Mouse (Mus musculus): ENCODE measurements at regions not wholly inside any gene's neighbourhood (a gene's known extent, or its start where the extent isn't known, plus 50 kb on each side); places are given as distances from the start of the nearest gene placed in this dataset.

- TF ChIP-seq CTCF (IDR thresholded peaks at IDR 0.05; ENCODE audit: borderline replicate concordance, insufficient read depth, low read length), result no peak
- TF ChIP-seq POLR2A (IDR thresholded peaks at IDR 0.05; ENCODE audit: low read depth, low read length), result no peak
These were observed 649.9 kb upstream of the Cdh5 start for GRCm38 (mm10) chr8:103451381-103452018.
